Mouse (Mus musculus): ENCODE data around the gene Ccdc22.

Ccdc22 gene

DNA sequence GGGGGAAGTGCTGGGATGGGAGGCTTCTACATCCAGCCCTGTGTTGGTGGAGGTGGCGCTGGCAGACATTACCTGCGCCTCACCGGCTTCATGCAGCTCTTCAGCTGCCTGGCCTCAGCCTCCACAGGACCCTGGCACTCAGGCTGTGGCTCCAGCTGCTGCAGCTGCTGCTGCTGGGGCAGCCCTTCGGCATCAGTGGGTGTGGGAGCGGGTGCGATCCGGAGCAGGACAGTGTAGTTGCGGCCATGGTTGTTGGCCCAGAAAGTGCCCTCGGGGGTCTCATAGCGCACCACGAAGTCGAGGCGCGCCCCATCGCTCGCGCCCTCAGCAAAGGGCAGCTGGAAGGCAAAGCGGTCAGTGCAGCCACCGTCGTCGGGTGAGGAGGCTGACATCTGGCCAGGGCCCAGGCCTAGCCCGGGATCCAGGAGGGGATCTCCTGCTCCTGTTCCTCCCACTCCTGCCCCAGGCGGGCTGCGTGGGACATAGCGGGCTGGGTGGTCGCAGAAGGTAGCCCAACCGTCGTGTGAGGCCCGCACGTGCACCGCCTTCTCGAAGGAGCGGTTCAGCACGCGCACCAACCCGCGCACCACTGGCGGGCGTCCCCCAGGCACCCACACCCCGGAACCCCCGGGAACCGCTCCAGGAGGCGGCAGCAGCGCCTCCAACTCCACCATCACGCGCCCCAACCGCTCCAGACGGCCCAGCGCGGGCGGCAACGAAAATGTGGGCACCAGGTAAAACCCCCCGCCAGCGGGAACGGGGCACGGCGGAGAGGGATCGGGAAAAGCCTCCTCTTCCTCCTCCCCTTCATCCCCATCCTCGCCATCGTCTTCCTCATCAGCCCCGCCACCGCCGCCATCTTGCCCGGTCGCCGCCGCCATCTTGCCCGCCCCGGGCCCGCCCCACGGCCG, 31.9 kb downstream of the Ccdc22 start, which contains the start of gene Foxp3:
Gene Foxp3, plus strand, starts transcription at position 469 of the 911 bp plus-strand sequence.
- peak; percentile 66 for DNase-seq (ENCODE audit: low spot score)

DNA sequence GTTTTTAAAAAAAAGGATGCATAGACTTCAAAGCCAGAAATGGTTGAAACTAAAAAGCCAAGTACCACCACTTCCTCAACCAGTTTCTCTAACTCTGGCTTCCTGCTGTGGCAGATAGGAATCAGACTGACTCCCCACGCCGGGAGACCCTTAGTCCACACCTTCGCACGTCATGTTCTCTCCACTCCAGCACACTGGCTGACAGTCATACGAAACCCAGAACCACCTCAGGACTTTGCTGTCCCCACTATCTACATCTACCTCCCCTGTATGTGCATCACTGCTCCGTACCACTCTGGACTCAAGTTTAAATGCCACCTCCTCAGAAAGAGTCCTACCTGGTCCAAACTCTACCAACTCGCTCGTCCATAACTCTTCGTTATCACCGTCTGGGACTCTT, 32.9 kb downstream of the Ccdc22 start:
- no peak for DNase-seq (ENCODE audit: low spot score)

DNA sequence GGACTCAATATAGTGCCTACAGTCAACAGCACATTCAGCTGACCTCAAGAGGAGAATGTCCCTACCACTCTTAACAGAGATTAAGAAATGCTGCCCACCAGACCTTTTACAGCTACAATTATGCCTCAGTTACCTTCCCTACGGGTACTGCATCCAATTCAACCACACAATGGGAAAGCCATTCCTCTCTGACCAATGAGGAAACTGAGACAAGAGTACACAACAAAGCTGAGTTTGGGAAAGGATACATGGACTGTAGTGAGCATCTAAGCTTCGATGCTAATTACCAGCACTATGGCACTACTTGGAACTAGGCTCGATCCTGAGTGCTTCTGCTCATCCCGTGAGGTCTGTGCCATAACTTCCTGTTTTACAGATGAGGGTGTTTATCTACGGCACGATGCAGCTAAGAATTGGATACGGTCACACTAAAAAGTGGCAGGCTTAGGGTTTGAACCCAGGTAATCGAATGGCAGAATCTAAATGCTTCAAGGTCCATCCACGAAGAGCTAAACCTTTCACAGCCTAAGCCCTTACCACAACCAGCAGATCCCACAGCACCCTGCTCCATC, 33.7 kb downstream of the Ccdc22 start:
- no peak for DNase-seq (ENCODE audit: low spot score)

GRCm38 (mm10) chrX:7570481-7571175, 34.7 kb downstream of the Ccdc22 start:
- DNase-seq (ENCODE audit: low spot score), result no peak

DNA sequence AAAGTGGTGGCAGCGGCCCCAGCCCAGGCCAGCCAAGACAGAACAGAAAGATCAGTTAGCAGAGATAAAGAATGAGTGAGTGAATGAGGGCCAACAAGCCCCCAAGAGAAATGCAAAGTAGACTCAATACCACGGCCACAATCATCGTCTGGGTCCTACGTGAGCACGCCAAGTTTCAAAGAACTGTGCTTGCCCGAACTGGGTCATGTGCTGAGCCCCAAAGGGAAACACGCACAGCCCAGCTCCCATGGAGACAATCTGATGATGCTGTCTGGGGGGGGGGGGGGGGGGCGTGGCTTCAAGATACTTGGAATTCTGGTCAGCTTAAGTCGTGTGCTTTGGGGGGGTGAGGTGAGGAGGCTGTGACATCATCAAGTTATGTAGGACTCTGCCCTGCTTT, 37.8 kb downstream of the Ccdc22 start:
- no peak for DNase-seq (ENCODE audit: low spot score)

- no peak for DNase-seq (ENCODE audit: low spot score)
These were observed 39.0 kb downstream of the Ccdc22 start for GRCm38 (mm10) chrX:7566352-7566751.

- DNase-seq (ENCODE audit: low spot score), result no peak
These were observed 42.2 kb downstream of the Ccdc22 start for GRCm38 (mm10) chrX:7563076-7563475.

GRCm38 (mm10) chrX:7553474-7553873, 51.8 kb downstream of the Ccdc22 start:
- no peak for DNase-seq (ENCODE audit: low spot score)

All from testis, postnatal 14 days (tissue).